Mouse (Mus musculus): ENCODE measurements around the gene Zcchc3.
A peak's percentile ranks its signal among the peaks of the same experiment; 100 is the strongest.
"Not testable (repeated sequence)": the region's sequence is repeated elsewhere in the genome, so short reads cannot be mapped to it uniquely, and the experiment has no call there.

Zcchc3 gene

DNA sequence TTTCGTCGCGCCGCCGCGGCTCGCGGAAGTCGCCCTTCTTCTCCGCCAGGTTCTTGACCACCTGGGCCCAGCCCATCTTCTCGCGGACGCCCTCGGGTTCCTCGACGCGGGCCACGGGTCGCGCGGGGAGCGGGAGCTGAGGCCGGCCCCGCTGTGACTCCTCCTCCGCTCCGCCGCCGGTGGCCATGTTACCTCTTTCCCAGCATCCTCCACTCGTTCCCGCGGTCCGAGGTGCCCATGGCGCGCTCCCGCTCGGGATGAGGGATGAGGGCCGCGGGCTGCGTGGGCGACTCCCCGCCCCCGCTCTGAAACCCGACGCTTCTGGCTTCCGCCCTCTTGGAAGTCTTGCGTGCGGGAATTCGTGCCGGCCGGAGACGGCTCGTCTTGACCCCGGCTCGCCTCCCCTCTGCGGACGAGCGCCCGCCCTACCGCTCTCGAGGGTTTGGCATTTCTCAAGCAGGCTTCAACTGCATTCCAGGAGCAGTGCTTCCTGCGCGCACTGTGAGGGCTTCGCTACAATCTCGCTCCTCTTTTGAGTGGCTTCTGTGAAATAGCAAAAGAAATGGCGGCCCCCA lies at the start of gene Zcchc3:
Gene Zcchc3, minus strand, starts transcription at position 437 of the 575 bp plus-strand sequence.
- DNase-seq (ENCODE audit: low read depth) = peak; percentile 71

GRCm38 (mm10) chr2:152459241-152459640 lies 44.4 kb upstream of the Zcchc3 start:
- no peak for DNase-seq (ENCODE audit: low read depth)

DNA sequence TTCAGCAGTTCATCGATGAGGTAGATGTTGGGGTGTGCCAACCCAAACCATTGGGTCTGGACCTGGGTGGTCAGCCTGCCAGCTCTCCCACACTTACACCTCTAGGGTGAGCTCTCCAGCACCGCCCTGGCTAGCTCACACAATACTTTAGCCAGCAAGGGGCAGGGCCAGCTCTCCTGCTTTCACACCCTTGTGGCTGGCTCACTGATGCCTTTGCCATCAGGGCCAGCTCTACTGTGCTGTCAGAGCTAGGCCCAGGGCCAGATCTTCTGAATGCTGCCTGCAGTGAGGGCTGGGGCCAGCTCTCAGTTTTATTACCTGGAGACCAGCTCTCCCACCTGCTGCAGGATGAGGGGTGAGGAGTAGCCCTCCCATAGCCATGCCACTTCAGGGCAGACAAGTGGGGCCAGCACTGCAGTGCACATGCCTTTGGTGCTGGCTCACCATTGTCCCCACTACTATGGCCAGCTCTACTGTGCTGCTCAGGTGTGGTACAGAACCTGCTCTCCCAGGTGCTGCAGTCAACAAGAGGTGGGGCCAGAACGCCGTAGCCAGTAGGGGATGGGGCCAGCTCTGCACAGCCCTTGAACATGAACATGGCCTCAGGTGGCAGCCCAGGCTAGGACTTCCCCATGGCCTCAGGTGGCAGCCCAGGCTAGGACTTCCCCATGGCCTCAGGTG lies 37.4 kb upstream of the Zcchc3 start:
- no peak for DNase-seq (ENCODE audit: low read depth)

DNA sequence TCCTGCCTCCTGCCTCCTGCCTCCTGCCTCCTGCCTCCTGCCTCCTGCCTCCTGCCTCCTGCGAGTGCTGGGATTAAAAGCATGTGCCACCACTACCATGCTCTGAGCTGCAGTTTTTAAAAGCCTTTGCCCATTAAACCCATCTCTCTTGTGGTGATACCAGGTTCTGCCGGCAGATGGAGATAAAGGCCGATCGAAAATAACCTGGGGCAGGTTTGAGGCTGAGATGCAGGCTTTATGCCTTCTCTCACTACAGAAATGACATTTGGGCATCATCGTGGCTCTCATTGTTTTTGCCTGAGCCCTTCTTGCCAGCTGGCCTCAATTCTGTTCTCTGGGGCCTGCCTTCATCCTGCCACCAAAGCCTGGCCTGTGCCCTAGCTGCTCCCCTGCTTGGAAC lies 35.4 kb upstream of the Zcchc3 start:
- peak; percentile 65 for DNase-seq (ENCODE audit: low read depth)

DNA sequence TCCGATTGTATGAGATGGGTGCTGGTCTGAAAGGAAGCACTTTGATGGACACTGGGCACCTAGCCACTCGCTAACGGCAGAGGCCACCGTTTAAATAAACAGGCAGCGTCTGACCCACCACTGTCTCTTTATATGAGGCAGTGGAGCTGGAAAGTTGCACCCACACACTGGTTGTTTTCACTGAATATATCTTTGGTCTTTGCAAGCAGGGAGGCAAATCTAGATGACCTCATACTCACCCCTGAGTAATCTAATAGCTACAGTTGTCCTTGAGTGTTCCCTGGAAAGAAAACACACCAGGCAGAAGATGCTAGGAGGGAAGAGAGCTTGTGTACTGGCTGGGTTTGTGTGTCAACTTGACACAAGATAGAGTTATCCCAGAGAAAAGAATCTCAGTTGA lies 32.6 kb upstream of the Zcchc3 start:
- DNase-seq (ENCODE audit: low read depth) = no peak

DNA sequence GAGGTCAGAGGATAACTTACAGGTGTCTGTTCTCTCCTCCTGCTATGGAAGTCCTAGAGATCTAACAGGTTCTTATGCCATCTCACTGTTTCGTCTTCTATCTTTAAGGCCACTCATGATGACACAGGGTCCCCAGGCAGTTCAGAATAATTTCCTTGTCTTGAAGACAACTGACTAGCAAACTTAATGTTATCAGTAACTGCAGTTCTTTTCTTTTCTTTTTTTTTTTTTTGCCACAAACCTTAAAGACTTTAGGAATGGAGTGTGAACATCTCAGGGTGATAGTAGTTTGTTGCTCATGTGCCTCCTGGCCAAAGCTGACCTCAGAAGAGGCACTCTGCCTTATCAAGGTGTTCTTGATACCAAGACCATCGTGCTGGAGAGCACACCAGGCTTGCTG lies 31.8 kb upstream of the Zcchc3 start:
- DNase-seq (ENCODE audit: low read depth) = no peak

- DNase-seq (ENCODE audit: low read depth) = no peak
These were observed 28.5 kb upstream of the Zcchc3 start for GRCm38 (mm10) chr2:152443281-152443680.

DNA sequence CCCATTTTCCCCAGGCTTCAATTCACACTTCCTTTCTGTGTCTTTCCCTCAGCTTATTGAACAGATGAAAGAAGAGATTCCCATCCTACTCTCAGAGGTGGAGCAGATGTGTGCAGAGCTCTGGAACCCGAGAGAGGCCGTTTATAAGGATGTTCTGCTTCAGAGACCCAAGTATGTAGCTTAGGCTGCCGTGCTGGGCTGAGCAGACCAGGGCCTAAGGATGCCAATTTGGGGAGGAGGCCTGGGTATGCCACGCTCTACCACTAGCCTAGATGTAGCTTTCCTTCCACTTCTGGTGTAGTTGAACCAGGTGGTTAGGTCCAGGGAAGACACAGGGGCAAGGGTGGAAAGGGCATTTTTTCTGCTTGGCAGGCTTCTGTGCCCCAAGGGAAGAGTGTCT lies 27.5 kb upstream of the Zcchc3 start:
- no peak for DNase-seq (ENCODE audit: low read depth)

- DNase-seq (ENCODE audit: low read depth) = no peak
These were observed 25.0 kb upstream of the Zcchc3 start for GRCm38 (mm10) chr2:152439833-152440232.

DNA sequence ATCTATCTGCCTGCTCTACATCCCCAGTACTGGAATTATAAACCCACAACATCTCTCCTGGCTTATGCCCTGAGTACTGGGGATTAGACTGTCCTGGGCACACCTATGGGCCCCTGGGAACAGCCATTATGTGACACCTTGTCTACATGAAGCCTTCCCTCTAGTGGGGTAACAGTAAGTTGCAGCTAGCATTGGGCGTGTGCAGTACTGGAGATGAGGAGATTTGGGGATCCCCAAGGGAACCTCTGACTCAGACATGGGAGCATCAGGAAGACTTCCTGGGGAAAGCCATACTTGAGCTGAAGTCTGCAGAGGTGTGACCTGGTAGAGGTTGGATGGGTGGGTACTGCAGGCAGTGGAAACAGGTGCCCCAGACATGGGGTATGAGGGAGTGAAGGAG lies 24.1 kb upstream of the Zcchc3 start:
- DNase-seq (ENCODE audit: low read depth) = peak; percentile 20

GRCm38 (mm10) chr2:152436983-152437860 lies 22.4 kb upstream of the Zcchc3 start:
- DNase-seq (ENCODE audit: low read depth) = peak; percentile 85

- no peak for DNase-seq (ENCODE audit: low read depth)
These were observed 21.6 kb upstream of the Zcchc3 start for GRCm38 (mm10) chr2:152436405-152436901.

DNA sequence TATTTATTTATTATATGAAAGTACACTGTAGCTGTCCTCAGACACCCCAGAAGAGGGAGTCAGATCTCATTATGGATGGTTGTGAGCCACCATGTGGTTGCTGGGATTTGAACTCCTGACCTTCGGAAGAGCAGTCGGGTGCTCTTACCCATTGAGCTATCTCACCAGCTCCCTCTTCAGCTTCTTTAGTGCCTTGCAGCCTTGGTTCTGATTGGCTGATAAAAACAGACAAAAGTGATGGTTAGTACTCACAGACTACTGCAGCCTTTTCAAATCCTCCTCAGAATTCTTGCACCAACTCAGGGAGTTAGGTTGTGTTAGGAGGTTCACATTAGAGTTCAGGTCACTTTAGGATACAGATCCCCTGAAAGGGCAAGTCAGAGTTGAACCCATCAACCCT lies 13.7 kb upstream of the Zcchc3 start:
- DNase-seq (ENCODE audit: low read depth) = not testable (repeated sequence)

DNA sequence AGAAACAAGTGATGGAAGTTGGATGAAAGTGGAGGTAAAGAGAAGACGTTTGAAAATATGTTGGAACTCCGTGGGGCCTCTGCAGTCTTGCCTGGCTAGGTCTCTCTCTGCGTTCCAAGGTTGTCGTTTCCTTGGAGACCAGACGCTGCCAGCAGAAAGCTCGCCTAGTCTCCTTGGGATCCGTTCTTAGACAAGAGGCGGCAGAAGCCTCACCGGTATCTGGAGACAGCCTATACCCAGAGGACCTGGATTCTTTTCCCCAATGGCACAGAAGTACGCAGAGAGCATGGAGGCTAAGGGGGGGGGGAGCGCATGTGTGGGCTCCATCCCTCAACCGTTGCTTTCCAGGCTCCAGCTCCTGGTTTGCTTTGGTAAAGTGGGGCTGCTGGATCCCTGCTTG lies 12.7 kb upstream of the Zcchc3 start:
- DNase-seq (ENCODE audit: low read depth) = no peak

- DNase-seq (ENCODE audit: low read depth) = no peak
These were observed 959 bp upstream of the Zcchc3 start for GRCm38 (mm10) chr2:152415786-152416185.

- no peak for DNase-seq (ENCODE audit: low read depth)
These were observed 460 bp upstream of the Zcchc3 start, which contains the start of gene 6820408C15Rik for GRCm38 (mm10) chr2:152415287-152415686. 6820408C15Rik (plus strand) TSS chr2:152415587.

DNA sequence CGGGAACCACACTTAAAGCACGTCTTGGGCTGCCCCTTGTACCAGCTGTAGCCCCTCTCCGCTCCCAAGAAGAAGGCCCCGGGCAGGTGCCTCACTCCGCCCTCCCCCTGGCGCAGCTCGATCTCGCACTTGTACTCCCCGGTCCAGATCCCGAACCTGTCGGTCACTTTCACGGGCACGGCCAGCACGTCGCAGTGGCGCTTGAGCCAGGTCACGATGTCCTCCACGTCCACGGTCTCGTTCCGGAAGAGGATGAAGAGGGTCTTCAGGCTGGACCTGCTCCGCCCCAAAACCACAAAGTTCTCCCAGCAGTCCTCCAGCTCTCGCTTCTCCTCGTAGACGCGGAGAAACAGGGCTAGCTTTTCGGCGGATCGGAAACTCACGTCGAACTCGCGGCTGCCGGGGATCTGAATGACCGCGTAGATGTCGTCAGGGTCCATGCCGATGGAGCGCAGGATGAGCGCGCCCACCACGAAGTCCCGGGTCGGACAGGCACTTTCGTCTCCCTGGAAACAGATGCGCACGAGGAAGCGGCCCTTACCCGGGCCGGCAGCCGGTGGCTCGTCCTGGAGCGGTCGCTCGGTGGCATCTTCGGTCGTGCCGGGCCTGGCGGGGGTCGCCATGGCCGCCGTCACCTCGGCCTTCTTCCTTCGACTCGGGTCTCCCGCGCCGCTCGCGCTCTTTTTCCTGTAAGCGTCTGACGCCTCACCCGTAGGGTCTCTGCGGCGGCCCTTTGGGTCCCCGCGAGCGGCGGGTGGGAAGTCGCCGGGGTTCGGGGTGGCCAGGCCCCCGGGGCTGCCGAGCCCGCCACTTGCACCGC lies 852 bp downstream of the Zcchc3 start:
- no peak for DNase-seq (ENCODE audit: low read depth)

GRCm38 (mm10) chr2:152413158-152413764 lies 1.6 kb downstream of the Zcchc3 start:
- no peak for DNase-seq (ENCODE audit: low read depth)

DNA sequence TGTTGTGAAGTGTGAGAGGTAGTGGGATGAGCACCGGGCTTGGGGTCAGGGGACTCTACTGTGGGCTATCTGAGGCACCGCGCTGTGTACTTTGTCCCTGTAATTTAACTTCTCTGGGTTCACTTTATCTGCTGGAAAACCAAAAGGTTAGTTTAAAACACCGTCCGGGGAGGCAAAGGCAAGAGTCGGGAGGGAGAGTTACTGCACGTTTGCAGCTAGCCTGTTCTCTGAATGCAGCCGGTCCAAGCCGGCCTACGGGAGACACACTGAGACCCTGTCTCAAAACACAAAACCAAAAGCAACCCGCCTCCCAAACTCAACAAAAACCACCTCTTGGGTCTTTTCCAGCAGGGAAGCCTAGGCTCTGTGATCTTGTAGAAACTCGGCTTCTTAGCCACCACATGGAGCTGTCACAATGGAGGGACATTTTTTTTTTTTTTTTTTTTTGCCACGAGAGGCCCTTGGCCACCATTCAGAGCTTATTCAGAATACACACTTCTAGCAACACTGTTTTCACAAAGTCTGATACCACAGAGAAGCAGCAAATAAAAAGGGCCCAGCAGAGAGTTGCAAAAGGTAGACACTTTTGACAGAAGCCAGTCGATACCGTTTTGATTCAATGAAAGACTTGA lies 2.2 kb downstream of the Zcchc3 start:
- DNase-seq (ENCODE audit: low read depth) = no peak

- no peak for DNase-seq (ENCODE audit: low read depth)
These were observed 3.4 kb downstream of the Zcchc3 start for GRCm38 (mm10) chr2:152411471-152411870.

- DNase-seq (ENCODE audit: low read depth) = no peak
These were observed 3.9 kb downstream of the Zcchc3 start for GRCm38 (mm10) chr2:152410971-152411371.

Data from induced T-regulatory cell, adult 2 months (primary cell).